Mouse (Mus musculus) Patski (cell line): ENCODE measurements around the gene Nol4l. TPM values are rescaled to one million over a fixed set of nuclear protein-coding genes. Genes with fewer than 3 reads are reported as not detected.

Experiments used
- ATAC-seq: fragments of 100-300 bp; one replicate; pipeline ENCODE4 v1.8.0; 2021
- CTCF ChIA-PET: fragments of 350-600 bp; sonication (Branson Sonifier 250); formaldehyde crosslinking; loops from one replicate; lab custom pipeline; 2022; ENCODE audit warnings: inconsistent platforms; lab: Charles Lee
- POLR2A ChIA-PET: fragments of 350-600 bp; sonication (Branson Sonifier 250); formaldehyde crosslinking; loops from one replicate; lab custom pipeline; 2022; ENCODE audit warnings: antibody characterized with exemption, inconsistent platforms; lab: Charles Lee
- DNase-seq: peaks from one replicate; pipeline ENCODE4 v3.0.0-alpha.2; 2011; ENCODE audit warnings: low read depth, low spot score
- H3K27me3 ChIP-seq: fragments of 371-371 bp; one replicate; pipeline ENCODE4 v1.5.1; 2021
- CTCF ChIP-seq: fragments of 100-300 bp; IDR thresholded peaks from one replicate; pipeline ENCODE4 v1.5.1; 2021
- in situ Hi-C: fragments of 300-500 bp; cut with MboI; formaldehyde crosslinking; loops from 3 replicates; pipeline ENCODE4 v1.11.1; 2018; ENCODE audit warnings: low pct_unique_long_range_greater_than_20kb, mixed read lengths
- polyA plus RNA-seq: library from polyadenylated mRNA; unstranded; gene quantifications from one replicate; pipeline ENCODE4 v1.2.3, GENCODE M21; 2021

The Nol4l gene
- polyA plus RNA-seq, 1 experiment from 2014 or later: 17.8 TPM

DNA sequence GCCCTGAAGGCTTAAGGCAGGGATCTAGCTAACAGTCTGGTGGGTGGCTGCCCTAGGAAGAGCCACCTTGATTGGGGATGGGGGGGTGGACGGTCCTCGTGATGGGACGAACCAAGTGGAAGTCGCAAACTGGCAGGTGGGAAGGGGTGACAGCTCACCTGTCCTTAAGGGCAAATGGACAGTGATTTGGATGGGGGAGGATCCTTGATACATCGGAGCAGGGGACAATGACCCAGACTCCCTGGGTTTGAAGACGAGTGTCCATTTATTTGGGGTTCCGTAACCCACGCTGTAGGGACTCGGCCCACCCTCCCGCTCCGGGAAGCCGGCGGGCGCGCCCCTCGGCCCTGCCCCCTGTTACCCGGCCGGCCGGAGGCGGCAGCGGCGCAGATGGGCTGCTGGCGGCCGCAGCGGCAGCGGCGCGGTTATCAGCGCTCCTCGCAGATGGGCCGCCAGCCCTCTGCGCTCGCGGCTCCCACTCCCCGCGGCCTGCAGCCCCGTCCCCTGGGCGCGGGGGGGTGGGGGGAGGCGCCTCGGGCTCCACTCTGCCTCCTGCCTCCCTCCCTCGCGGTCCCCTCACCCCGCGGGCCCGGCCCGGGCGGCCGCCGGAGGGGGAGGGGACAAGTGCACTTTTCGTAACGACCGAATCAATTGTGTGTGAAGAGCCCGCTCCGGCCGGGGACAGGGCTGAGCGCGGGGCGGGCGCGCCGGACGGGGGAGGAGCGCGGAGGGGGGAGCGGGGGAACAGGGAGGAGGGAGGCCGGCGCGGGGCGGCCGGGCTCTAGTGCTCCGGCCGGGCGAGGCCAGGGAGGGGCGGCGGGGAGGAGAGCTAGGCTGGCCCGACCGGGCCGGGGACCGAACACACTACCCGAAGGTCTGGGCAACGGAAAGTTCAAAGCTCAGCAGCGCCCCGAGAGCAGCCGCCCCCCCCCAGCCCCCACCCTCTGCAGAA lies 1.9 kb downstream of the Nol4l start:
- ATAC-seq: no peak
- POLR2A ChIA-PET: interaction anchor here (0.6 to 0.7 kb wide), 2 partner anchors 44 to 482 kb away, joined by 4 to 5 read pairs; no protein-coding TSS in a partner anchor
- CTCF ChIA-PET: no interaction called here
- DNase-seq: no peak
- no peak for TF ChIP-seq CTCF
- in situ Hi-C loops: no loop called here
- peaks cover 14% of the 10 kb centered on the region for H3K27me3 ChIP-seq

DNA sequence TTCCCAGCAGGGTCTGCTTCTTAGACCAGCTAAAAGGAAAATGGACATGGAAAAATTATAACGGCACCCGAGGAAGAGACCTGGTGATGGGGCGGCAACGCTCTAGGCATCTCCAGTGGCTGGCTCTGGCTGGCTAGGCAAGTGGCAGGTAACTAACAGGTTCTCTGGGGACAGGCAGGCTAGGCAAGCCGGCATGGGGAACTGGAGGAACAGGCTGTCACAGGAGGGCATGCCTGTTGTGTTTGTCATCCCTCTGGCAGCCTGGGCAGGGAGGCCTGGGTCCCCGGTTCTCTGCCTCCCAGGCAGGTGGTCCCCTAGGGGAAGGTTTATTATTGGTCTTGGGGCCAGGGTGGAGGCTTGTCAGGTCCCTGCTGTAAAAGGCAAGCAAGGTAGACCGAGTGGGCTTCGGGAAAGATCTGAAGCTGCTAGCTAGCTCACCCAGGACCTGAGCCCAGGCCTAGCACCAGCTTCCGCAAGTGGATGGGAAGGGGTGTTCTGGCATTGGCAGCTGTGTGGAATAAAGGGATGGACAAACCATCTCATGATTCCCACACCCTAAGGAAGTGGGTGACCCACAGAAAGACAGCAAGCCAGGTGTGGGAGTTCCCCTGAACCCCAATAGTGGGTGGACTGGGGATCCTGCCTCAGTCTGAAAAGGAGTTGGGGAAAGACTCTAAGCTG lies 2.8 kb downstream of the Nol4l start:
- TF ChIP-seq CTCF: no peak
- DNase-seq (no peak), ATAC-seq (no peak)
- CTCF ChIA-PET: no interaction called here
- POLR2A ChIA-PET: interaction anchor here (0.6 kb wide), 1 partner anchor 482 kb away, joined by 5 read pairs; no protein-coding TSS in a partner anchor
- in situ Hi-C loops: no loop called here
- peaks cover 14% of the 10 kb centered on the region for H3K27me3 ChIP-seq

DNA sequence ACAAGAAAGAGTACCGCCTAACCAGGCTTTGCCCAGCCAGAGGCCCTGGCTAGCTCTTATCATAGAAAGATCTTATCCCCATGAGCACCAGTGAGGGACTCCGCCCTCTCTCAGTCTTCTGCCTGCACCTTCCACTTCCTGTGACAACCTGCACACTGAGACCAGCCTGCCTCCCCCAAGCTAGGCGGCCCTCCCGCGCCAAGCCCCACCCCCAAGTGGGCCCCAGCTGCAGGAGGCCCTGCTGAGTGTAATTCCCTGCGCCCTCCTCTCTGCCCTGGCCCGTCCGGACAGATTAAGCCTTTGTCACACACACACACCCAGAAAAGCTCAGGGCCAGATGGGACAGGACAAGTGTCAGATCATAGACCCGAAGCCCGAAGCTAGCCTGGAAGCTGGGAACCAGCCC lies 3.9 kb downstream of the Nol4l start:
- ChIA-PET POLR2A (no interaction called here), CTCF (interaction anchor here (0.9 kb wide), 1 partner anchor 43 kb away, joined by 3 read pairs; no protein-coding TSS in a partner anchor)
- peaks cover 7% of the 10 kb centered on the region for H3K27me3 ChIP-seq
- ATAC-seq (no peak), DNase-seq (no peak)
- no peak for TF ChIP-seq CTCF
- in situ Hi-C loops: no loop called here

DNA sequence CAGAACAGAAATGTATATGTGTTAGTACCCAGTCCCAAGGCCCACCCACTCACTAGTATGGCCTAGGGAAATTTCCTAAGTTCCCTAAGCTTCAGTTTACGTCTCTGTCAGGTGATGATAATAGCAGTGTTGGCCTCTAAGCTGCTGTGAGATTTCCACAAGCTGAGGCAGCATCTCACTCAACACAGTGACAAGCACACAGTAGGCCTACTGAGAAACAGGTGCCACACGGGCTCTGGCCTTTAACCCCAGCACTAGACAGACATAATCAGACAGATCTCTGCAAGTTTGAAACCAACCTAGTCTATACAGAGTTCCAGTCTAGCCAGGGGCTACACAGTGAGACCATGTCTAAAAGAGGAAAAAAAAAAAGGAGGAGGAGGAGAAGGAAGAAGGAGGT lies 5.0 kb downstream of the Nol4l start:
- H3K27me3 ChIP-seq: no peaks in the 10 kb centered on the region
- ATAC-seq: no peak
- no peak for DNase-seq
- in situ Hi-C loops: no loop called here
- ChIA-PET CTCF (no interaction called here), POLR2A (interaction anchor here (0.6 kb wide), 1 partner anchor 82 kb away, joined by 4 read pairs; no protein-coding TSS in a partner anchor)
- TF ChIP-seq CTCF: no peak

DNA sequence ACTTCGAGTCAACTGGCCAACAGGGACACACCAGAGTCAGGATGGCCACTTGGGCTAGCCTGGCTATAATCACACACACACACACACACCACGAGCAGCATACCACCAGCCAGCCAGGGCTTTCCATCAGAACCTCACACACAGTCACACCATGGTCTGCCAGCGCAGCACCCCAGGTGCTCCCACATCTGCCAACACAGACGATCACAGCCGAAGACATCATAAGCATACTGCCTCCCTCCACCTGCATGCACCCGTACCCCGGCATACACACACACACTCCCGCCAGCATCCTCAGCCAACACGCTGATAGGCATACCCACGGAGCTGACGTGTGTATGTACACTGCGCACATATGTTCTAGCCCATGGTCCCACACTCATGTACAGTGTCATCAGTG lies 6.1 kb downstream of the Nol4l start:
- ChIA-PET CTCF (no interaction called here), POLR2A (no interaction called here)
- DNase-seq (no peak), ATAC-seq (no peak)
- H3K27me3 ChIP-seq: no peaks in the 10 kb centered on the region
- no peak for TF ChIP-seq CTCF
- in situ Hi-C loops: no loop called here

DNA sequence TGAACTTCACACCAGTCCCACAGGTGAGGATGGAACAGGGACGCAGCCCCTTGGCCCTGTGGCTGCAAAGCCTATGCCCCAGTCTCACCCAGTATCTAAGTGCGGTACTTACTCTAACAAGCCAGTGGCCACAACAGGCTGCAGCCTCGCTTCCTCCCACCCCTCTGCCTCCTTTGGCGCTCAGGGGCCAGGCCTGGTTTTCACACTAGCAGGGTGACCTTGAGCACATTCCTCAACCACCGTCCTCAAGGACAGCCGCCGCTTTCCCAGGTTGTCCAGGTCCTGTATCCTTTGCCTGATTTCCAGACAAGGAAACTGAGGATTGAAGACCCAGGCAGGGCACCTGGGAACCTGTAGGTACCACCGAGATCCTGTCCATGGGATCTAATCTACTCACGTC lies 6.6 kb downstream of the Nol4l start:
- no peaks in the 10 kb centered on the region for H3K27me3 ChIP-seq
- ChIA-PET CTCF (no interaction called here), POLR2A (no interaction called here)
- ATAC-seq (no peak), DNase-seq (no peak)
- in situ Hi-C loops: no loop called here
- TF ChIP-seq CTCF: no peak

DNA sequence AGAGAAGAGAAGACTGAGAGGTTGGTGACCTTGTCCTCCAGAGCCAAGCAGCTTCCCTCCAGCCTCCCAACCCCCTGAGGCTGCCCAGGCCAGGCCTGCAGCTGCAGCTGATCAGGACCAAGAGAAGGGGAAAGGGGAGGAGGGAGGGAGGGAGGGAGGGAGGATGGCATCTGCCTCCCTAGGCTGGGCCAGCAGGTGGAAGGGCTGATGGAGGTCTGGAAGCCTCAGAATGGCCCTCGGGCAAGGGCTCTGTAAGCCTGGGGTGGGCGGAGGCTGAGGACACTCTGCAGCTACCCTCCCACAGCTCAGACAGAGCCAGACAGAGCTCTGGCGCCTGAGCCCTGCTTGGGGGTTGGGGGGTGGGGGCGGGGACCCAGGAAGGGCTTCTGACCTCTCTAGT lies 7.5 kb downstream of the Nol4l start:
- TF ChIP-seq CTCF: no peak
- no peak for DNase-seq
- H3K27me3 ChIP-seq: no peaks in the 10 kb centered on the region
- CTCF ChIA-PET: no interaction called here
- POLR2A ChIA-PET: interaction anchor here (1.0 kb wide), 1 partner anchor 44 kb away, joined by 3 read pairs; no protein-coding TSS in a partner anchor
- ATAC-seq: no peak
- in situ Hi-C loops: no loop called here

DNA sequence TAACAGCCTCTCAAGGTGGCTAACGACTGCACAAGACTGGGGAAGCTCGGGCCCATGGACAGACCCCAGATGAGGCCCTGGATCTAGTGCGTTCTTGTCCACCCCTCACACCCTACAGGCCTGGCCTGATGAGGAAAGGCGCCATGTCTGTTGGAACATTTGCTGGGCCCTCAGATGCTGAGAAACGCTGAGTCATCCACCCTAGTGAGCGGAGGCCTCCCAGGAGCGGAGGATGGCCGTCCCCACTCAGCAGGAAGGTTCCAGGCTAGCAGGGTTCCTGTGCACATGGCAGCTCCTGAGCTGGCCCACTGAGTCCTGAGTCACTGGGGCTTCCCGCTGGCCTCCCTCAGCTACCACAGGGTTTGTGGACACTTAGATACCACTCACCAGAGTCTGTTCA lies 9.7 kb downstream of the Nol4l start:
- H3K27me3 ChIP-seq: no peaks in the 10 kb centered on the region
- POLR2A ChIA-PET: no interaction called here
- CTCF ChIA-PET: interaction anchor here (1.1 to 1.3 kb wide), 2 partner anchors 40 to 66 kb away, joined by 3 read pairs; no protein-coding TSS in a partner anchor
- in situ Hi-C loops: no loop called here
- no peak for TF ChIP-seq CTCF
- no peak for ATAC-seq
- no peak for DNase-seq

DNA sequence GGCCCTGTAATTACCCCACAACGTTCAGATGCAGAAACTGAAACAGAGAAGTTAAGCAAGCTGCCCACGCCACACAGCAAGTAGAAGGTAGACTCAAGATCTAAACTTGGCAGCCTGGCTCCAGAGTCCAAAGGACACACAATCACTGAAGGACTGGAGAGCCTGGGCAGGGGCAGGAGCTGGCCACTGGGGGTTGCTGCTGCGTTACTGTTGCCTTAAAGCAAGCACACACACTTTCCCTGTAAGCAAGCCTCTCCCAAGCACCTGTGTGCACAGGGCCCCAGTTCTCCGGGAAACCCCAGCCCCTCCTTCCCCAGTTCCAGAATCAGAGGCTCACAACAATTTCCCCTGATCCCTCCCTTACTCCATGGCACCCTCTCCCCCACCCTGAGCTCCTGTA lies 12.8 kb downstream of the Nol4l start:
- in situ Hi-C loops: no loop called here
- no peaks in the 10 kb centered on the region for H3K27me3 ChIP-seq
- ChIA-PET CTCF (interaction anchor here (1.2 to 1.5 kb wide), 2 partner anchors 35 to 46 kb away, joined by 3 read pairs; no protein-coding TSS in a partner anchor), POLR2A (no interaction called here)
- TF ChIP-seq CTCF: no peak
- ATAC-seq: no peak
- no peak for DNase-seq

DNA sequence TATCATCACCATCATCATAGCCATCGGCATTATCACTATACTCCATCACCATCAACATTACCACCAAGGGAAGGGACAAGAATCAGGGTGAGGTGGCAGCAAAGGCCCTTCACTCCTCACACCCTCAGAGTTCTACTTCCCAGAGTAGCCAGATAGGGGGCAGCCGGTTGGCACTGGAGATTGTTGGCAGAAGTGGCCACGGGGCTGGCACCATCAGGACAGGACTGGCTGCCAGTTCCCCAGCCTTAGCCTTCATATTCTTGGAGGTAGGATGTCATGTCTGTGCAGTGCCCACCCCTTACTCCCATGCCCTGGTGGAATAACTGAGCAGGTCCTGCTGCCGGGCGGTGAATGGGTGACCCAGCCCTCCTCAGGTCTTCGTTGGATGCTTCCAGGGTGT lies 14.2 kb downstream of the Nol4l start:
- H3K27me3 ChIP-seq: no peaks in the 10 kb centered on the region
- CTCF ChIA-PET: interaction anchor here (0.9 to 1.2 kb wide), 2 partner anchors 16 to 48 kb away, joined by 3 to 4 read pairs; no protein-coding TSS in a partner anchor
- POLR2A ChIA-PET: no interaction called here
- DNase-seq (no peak), ATAC-seq (no peak)
- TF ChIP-seq CTCF: no peak
- in situ Hi-C loops: no loop called here
